Mouse (Mus musculus) colon, adult 2 months (tissue): ENCODE measurements around the gene Cep70. TPM values are rescaled to one million over a fixed set of nuclear protein-coding genes. Genes with fewer than 3 reads are reported as not detected.

Source experiments
- polyA plus RNA-seq: library from polyadenylated mRNA; depleted of rRNA; stranded (reverse); fragments of >200 nt; gene quantifications from 2 replicates; pipeline ENCODE4 v1.2.3, GENCODE M21; 2012; rRNA removed

Gene Cep70
- 0.74 and 0.76 TPM in 2 replicates for polyA plus RNA-seq

GRCm38 (mm10) chr9:99243190-99243894 lies at the start of gene Cep70:
Gene Cep70 (plus strand): TSS chr9:99243367.

GRCm38 (mm10) chr9:99237139-99237538 lies 6.0 kb upstream of the Cep70 start, which contains the start of gene Faiml:
Gene Faiml (minus strand): TSS chr9:99237239.

Other genes with a start within 250 kb of the Cep70 start
- 91.2 and 108 TPM in 2 replicates for gene Gm1123, start 207.7 kb upstream of the Cep70 start, polyA plus RNA-seq
- gene Pik3cb, start 102.7 kb upstream of the Cep70 start, polyA plus RNA-seq: 1.4 and 2.1 TPM in 2 replicates
- gene Faiml, start 6.1 kb upstream of the Cep70 start, polyA plus RNA-seq: not detected in 2 replicates
- gene Esyt3, start 115.2 kb downstream of the Cep70 start, polyA plus RNA-seq: 0.36 and 0.41 TPM in 2 replicates
- 3.7 and 4.3 TPM in 2 replicates for gene Mras, start 194.0 kb downstream of the Cep70 start, polyA plus RNA-seq
- gene Nme9, start 208.1 kb downstream of the Cep70 start, polyA plus RNA-seq: 0.23 and 0.42 TPM in 2 replicates